Mouse (Mus musculus) gastrocnemius, adult 8-10 months (tissue): ENCODE results near the gene Myo19. TPM values are rescaled to one million over a fixed set of nuclear protein-coding genes. Genes with fewer than 3 reads are reported as not detected.
"Not testable (repeated sequence)": the region's sequence is repeated elsewhere in the genome, so short reads cannot be mapped to it uniquely, and the experiment has no call there.

Experiments used
- DNase-seq, 2 experiments: peaks; one replicate each; pipeline ENCODE4 v3.0.0; 2022; ENCODE audit warnings: low spot score in 2 of 2
- total RNA-seq, 4 experiments: library from RNA; stranded (reverse); gene quantifications; 2 replicates each; pipeline ENCODE4 v1.2.4; 2022

Myo19 gene
- total RNA-seq, result 1 to 10 TPM; 1.2 to 1.9 (median 1.6) TPM

GRCm38 (mm10) chr11:84879772-84880464 lies at the start of gene Myo19, which contains the start of gene Pigw:
Gene Myo19, plus strand, starts transcription at chr11:84880148.
Gene Pigw, minus strand, starts transcription at chr11:84880285.
- peak; percentile 75 for DNase-seq

- no peak for DNase-seq
These were observed 40.6 kb upstream of the Myo19 start for GRCm38 (mm10) chr11:84839330-84839729.

GRCm38 (mm10) chr11:84846741-84847474 lies 33.0 kb upstream of the Myo19 start:
- no peak for DNase-seq

- no peak for DNase-seq
These were observed 32.4 kb upstream of the Myo19 start for GRCm38 (mm10) chr11:84847475-84848090.

- no peak for DNase-seq
These were observed 24.7 kb upstream of the Myo19 start for GRCm38 (mm10) chr11:84855285-84855684.

- no peak for DNase-seq
These were observed 14.7 kb upstream of the Myo19 start for GRCm38 (mm10) chr11:84865268-84865667.

- DNase-seq, result no peak
These were observed 12.4 kb upstream of the Myo19 start for GRCm38 (mm10) chr11:84867586-84867985.

- DNase-seq, result no peak
These were observed 11.1 kb upstream of the Myo19 start for GRCm38 (mm10) chr11:84868786-84869259.

GRCm38 (mm10) chr11:84869537-84870232 lies 10.3 kb upstream of the Myo19 start:
- DNase-seq, result peak; percentile 92 to 93

- peak; percentile 85 to 90 for DNase-seq
These were observed 9.5 kb upstream of the Myo19 start, which contains the start of gene Ggnbp2 for GRCm38 (mm10) chr11:84870337-84871043. Gene Ggnbp2, minus strand, starts transcription at chr11:84870817.

GRCm38 (mm10) chr11:84871046-84871445 lies 8.9 kb upstream of the Myo19 start:
- no peak for DNase-seq

- no peak for DNase-seq
These were observed 8.3 kb upstream of the Myo19 start for GRCm38 (mm10) chr11:84871548-84872069.

- DNase-seq, result no peak
These were observed 6.7 kb upstream of the Myo19 start for GRCm38 (mm10) chr11:84873042-84873833.

- not testable (repeated sequence) for DNase-seq
These were observed 3.9 kb upstream of the Myo19 start for GRCm38 (mm10) chr11:84876020-84876419.

GRCm38 (mm10) chr11:84879007-84879771 lies 759 bp upstream of the Myo19 start:
- no peak for DNase-seq

GRCm38 (mm10) chr11:84880465-84880961 lies 565 bp downstream of the Myo19 start:
- DNase-seq, result peak; percentile 24 to 34

GRCm38 (mm10) chr11:84880971-84881370 lies 1.0 kb downstream of the Myo19 start:
- no peak for DNase-seq

GRCm38 (mm10) chr11:84882346-84882745 lies 2.4 kb downstream of the Myo19 start:
- no peak for DNase-seq

GRCm38 (mm10) chr11:84885238-84885637 lies 5.3 kb downstream of the Myo19 start:
- DNase-seq, result no peak
